Mouse (Mus musculus) forebrain, embryonic 13.5 days (tissue): ENCODE data around the gene Armc8. TPM values are rescaled to one million over a fixed set of nuclear protein-coding genes. Genes with fewer than 3 reads are reported as not detected.
A peak's percentile ranks its signal among the peaks of the same experiment; 100 is the strongest.
"Not testable (repeated sequence)": the region's sequence is repeated elsewhere in the genome, so short reads cannot be mapped to it uniquely, and the experiment has no call there.

Source experiments
- ATAC-seq: fragments of 200-750 bp; cut with Nextera tagmentation; 2 replicates; pipeline ENCODE4 v1.8.0; 2017
- H3K27ac ChIP-seq: fragments of 300-500 bp; sonication (generic); 2 replicates; pipeline ENCODE4 v1.5.1; 2015; ENCODE audit warnings: inconsistent platforms, mild to moderate bottlenecking, moderate library complexity
- H3K27me3 ChIP-seq: fragments of 300-500 bp; sonication (generic); 2 replicates; pipeline ENCODE4 v1.6.1; 2015; ENCODE audit warnings: mild to moderate bottlenecking, inconsistent platforms
- H3K36me3 ChIP-seq: fragments of 300-500 bp; sonication (generic); 2 replicates; pipeline ENCODE4 v1.6.1; 2015; ENCODE audit warnings: mild to moderate bottlenecking, inconsistent platforms; ENCODE audit not compliant: poor library complexity, severe bottlenecking
- H3K4me1 ChIP-seq: fragments of 300-500 bp; sonication (generic); 2 replicates; pipeline ENCODE4 v1.6.1; 2015; ENCODE audit warnings: inconsistent platforms
- H3K4me2 ChIP-seq: fragments of 300-500 bp; sonication (generic); 2 replicates; pipeline ENCODE4 v1.6.1; 2015; ENCODE audit warnings: inconsistent platforms, mild to moderate bottlenecking, moderate library complexity
- H3K4me3 ChIP-seq: fragments of 300-500 bp; sonication (generic); 2 replicates; pipeline ENCODE4 v1.5.1; 2015; ENCODE audit warnings: mild to moderate bottlenecking, inconsistent platforms
- H3K9ac ChIP-seq: fragments of 300-500 bp; sonication (generic); 2 replicates; pipeline ENCODE4 v1.6.1; 2015; ENCODE audit warnings: mild to moderate bottlenecking, inconsistent platforms
- H3K9me3 ChIP-seq: fragments of 300-500 bp; sonication (generic); replicated peaks from 2 replicates; pipeline ENCODE4 v1.6.1; 2016; ENCODE audit warnings: inconsistent platforms
- whole genome bisulfite sequencing: fragments of 180-500 bp; shearing (Covaris S2); methylation state at CpG from one replicate; pipeline ENCODE4 v1.1.7; 2015; 5-methylcytosine and 5-hydroxymethylcytosine counted together
- polyA plus RNA-seq: library from polyadenylated mRNA; unstranded; fragments of >200 nt; fragmentation: Nextera tagmentation; extraction: Ambion mirVana; gene quantifications from 2 replicates; pipeline ENCODE4 v1.2.1, GENCODE M21; 2015

Armc8 gene
- 50.4 and 54.0 TPM in 2 replicates for polyA plus RNA-seq

GRCm38 (mm10) chr9:99568347-99569070 is at the start of gene Armc8:
Gene Armc8, minus strand, starts transcription at chr9:99568899.
- Histone ChIP-seq H3K4me3 (peak within 1 kb of the TSS; percentile 93), H3K27me3 (peaks cover 8% of the 10 kb centered on the region), H3K4me1 (peaks cover 22% of the 10 kb centered on the region), H3K9ac (peak within 1 kb of the TSS; percentile 84), H3K9me3 (no peaks in the 10 kb centered on the region), H3K36me3 (no peaks in the 10 kb centered on the region), H3K4me2 (peak within 1 kb of the TSS; percentile 94), H3K27ac (peak within 1 kb of the TSS; percentile 91)
- WGBS, result under 1% methylated on average over 60 of the region's 70 CpGs
- peak; percentile 95 for ATAC-seq

DNA sequence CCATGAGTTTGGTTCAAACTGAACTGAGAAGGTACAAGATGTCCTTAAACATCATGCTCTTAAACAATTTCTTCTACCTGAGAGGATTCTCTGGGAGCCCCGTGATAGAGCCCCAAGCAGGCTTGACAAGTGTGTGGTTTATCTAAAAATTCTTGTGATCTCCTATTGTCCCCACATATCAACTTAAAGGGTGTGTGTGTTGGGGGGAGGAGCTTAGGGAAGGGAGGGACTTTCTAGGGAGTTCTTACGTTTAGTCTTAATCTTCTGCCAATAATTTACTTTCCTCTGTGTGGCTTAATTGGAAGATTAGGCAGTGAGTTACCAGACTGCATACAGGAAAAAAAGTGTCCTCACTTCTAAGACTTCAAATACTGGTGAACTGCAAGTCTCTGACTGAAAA is 43.5 kb upstream of the Armc8 start, which contains the start of gene A4gnt:
Gene A4gnt (plus strand): TSS at position 301 of the 400 bp plus-strand sequence.
- no peak within 1 kb of the TSS for H3K4me3 ChIP-seq
- 49% methylated on average over 2 of the region's 2 CpGs for WGBS
- H3K27ac ChIP-seq, result no peak within 1 kb of the TSS
- H3K27me3 ChIP-seq, result no peaks in the 10 kb centered on the region
- no peak within 1 kb of the TSS for H3K4me2 ChIP-seq
- no peaks in the 10 kb centered on the region for H3K9me3 ChIP-seq
- H3K4me1 ChIP-seq, result no peaks in the 10 kb centered on the region
- no peak within 1 kb of the TSS for H3K9ac ChIP-seq
- no peak for ATAC-seq
- no peaks in the 10 kb centered on the region for H3K36me3 ChIP-seq

GRCm38 (mm10) chr9:99603566-99603965 is 34.9 kb upstream of the Armc8 start:
- Histone ChIP-seq H3K4me1 (no peaks in the 10 kb centered on the region), H3K27ac (no peak overlapping the region), H3K4me3 (no peak overlapping the region), H3K9me3 (no peaks in the 10 kb centered on the region), H3K36me3 (no peaks in the 10 kb centered on the region), H3K4me2 (no peak overlapping the region), H3K27me3 (no peaks in the 10 kb centered on the region), H3K9ac (no peak overlapping the region)
- 73% methylated on average over 2 of the region's 2 CpGs for WGBS
- no peak for ATAC-seq

- ATAC-seq, H3K9me3 ChIP-seq, H3K9ac ChIP-seq, H3K4me2 ChIP-seq, H3K4me3 ChIP-seq, H3K27ac ChIP-seq, H3K36me3 ChIP-seq, H3K4me1 ChIP-seq, H3K27me3 ChIP-seq: not testable (repeated sequence)
- WGBS, result 95% methylated on average over 6 of the region's 6 CpGs
Observed at GRCm38 (mm10) chr9:99599127-99599526, 30.4 kb upstream of the Armc8 start.

DNA sequence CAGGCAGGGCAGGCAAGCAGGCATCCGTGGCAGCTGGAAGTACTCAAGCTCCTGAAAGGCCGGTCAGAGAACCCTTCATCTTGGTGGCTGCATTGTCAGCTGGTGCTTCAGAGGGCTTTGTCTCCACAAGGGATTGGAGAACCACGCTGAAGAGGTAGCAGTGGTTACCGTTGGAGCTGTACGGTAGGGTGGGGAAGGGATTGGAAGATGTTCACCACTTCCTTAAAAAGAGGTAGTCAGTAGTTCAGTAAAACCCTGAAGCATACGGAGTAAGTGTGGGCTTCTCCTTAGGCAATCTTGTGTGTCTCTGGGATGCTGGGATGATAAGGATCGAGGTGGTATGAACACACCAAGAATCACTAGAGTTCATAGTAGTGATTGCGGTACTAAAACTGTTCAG is 22.4 kb upstream of the Armc8 start:
- no peak for ATAC-seq
- H3K4me2 ChIP-seq, result no peak overlapping the region
- no peak overlapping the region for H3K27ac ChIP-seq
- H3K4me1 ChIP-seq, result no peaks in the 10 kb centered on the region
- no peaks in the 10 kb centered on the region for H3K9me3 ChIP-seq
- H3K4me3 ChIP-seq, result no peak overlapping the region
- H3K36me3 ChIP-seq, result no peaks in the 10 kb centered on the region
- WGBS, result 75% methylated on average over 8 of the region's 8 CpGs
- H3K9ac ChIP-seq, result no peak overlapping the region
- H3K27me3 ChIP-seq, result no peaks in the 10 kb centered on the region

- Histone ChIP-seq H3K9me3 (no peaks in the 10 kb centered on the region), H3K36me3 (peaks cover 25% of the 10 kb centered on the region), H3K4me3 (no peak overlapping the region), H3K4me2 (no peak overlapping the region), H3K27ac (no peak overlapping the region), H3K4me1 (no peaks in the 10 kb centered on the region), H3K9ac (no peak overlapping the region), H3K27me3 (no peaks in the 10 kb centered on the region)
- no peak; the same call in 1 of the 2 replicates for ATAC-seq
- WGBS, result 27% methylated on average over 8 of the region's 8 CpGs
Observed at GRCm38 (mm10) chr9:99587505-99588202, 19.0 kb upstream of the Armc8 start.

DNA sequence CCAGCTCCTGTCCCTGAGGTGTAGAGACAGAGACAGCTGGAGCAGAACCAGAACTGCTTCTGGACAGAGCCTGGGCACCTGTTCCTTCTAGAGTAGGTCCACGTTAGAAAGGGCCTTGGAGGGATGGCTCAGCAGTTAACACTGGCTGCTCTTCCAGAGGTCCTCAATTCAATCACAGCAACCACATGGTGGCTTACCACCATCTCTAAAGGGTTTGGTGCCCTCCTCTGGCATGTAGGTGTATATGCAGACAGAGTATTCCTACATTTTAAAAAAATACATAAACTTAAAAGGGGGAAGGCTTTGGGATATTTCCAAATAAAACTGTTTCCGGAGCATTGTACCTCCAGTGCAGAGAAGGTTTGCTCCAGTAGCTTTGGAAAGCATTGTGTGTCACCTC is 12.0 kb upstream of the Armc8 start:
- no peak overlapping the region for H3K4me2 ChIP-seq
- no peak overlapping the region for H3K27ac ChIP-seq
- peak; percentile 65; the same call in 1 of the 2 replicates for ATAC-seq
- no peaks in the 10 kb centered on the region for H3K27me3 ChIP-seq
- H3K36me3 ChIP-seq, result peaks cover 56% of the 10 kb centered on the region
- peaks cover 19% of the 10 kb centered on the region for H3K4me1 ChIP-seq
- WGBS, result 49% methylated on average over 2 of the region's 2 CpGs
- no peak overlapping the region for H3K9ac ChIP-seq
- H3K9me3 ChIP-seq, result no peaks in the 10 kb centered on the region
- H3K4me3 ChIP-seq, result no peak overlapping the region

DNA sequence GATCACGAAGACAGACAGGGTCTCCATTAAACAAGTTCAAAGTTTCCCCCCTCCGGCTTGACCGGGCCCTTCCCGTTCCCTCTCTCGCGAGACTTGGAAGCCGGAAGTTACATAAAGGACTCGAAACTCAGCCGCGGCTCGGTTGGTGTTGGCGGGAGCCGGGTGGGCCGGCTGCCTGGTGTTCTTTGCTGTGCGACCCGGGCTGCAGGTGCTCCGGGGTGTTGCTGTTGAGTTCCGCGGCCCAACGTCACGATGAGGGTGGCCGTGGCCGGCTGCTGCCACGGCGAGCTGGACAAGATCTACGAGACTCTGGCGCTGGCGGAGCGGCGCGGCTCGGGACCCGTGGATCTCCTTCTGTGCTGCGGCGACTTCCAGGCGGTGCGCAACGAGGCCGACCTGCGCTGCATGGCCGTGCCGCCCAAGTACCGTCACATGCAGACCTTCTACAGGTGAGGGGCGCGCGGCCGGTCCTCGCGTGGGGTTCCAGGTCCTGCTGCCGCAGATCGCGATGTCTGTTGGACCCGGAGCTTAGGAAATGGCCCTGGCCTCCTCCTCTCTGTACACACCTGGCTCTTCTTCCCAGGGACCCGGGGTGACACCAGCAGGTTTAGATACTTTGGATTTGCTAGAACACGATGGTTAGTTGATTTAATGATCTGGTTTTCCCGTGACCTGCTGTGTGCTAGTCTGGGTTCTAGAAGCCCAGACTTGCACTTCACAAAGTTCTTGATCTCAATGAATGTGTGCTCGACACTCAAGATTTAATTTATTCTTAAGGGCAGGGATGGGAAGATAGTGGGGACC is 7.2 kb upstream of the Armc8 start, which contains the start of gene Dbr1:
Gene Dbr1 (plus strand): TSS at position 123 of the 804 bp plus-strand sequence.
- H3K36me3 ChIP-seq, result peaks cover 16% of the 10 kb centered on the region
- peak within 1 kb of the TSS; percentile 72 for H3K4me2 ChIP-seq
- ATAC-seq, result peak; percentile 97
- peak within 1 kb of the TSS; percentile 96 for H3K9ac ChIP-seq
- no peaks in the 10 kb centered on the region for H3K9me3 ChIP-seq
- H3K27me3 ChIP-seq, result peaks cover 7% of the 10 kb centered on the region
- under 1% methylated on average over 57 of the region's 57 CpGs for WGBS
- H3K27ac ChIP-seq, result peak within 1 kb of the TSS; percentile 76
- peaks cover 19% of the 10 kb centered on the region for H3K4me1 ChIP-seq
- H3K4me3 ChIP-seq, result peak within 1 kb of the TSS; percentile 89

- no peaks in the 10 kb centered on the region for H3K36me3 ChIP-seq
- H3K4me2 ChIP-seq, result peak overlapping the region; percentile 94
- peak overlapping the region; percentile 93 for H3K4me3 ChIP-seq
- peak overlapping the region; percentile 84 for H3K9ac ChIP-seq
- 2% methylated on average over 9 of the region's 9 CpGs for WGBS
- H3K27ac ChIP-seq, result peak overlapping the region; percentile 91; the same call in 1 of the 2 replicates
- no peaks in the 10 kb centered on the region for H3K9me3 ChIP-seq
- peaks cover 17% of the 10 kb centered on the region for H3K4me1 ChIP-seq
- ATAC-seq, result peak; percentile 62; the same call in 1 of the 2 replicates
- H3K27me3 ChIP-seq, result peaks cover 8% of the 10 kb centered on the region
Observed at GRCm38 (mm10) chr9:99569071-99569397, 335 bp upstream of the Armc8 start.

GRCm38 (mm10) chr9:99568023-99568346 is 714 bp downstream of the Armc8 start:
- Histone ChIP-seq H3K27ac (peak overlapping the region; percentile 91), H3K36me3 (no peaks in the 10 kb centered on the region), H3K4me3 (peak overlapping the region; percentile 93), H3K4me2 (peak overlapping the region; percentile 94), H3K9me3 (no peaks in the 10 kb centered on the region), H3K27me3 (peaks cover 8% of the 10 kb centered on the region), H3K4me1 (peaks cover 22% of the 10 kb centered on the region), H3K9ac (peak overlapping the region; percentile 84)
- under 1% methylated on average over 15 of the region's 15 CpGs for WGBS
- peak; percentile 63 for ATAC-seq

DNA sequence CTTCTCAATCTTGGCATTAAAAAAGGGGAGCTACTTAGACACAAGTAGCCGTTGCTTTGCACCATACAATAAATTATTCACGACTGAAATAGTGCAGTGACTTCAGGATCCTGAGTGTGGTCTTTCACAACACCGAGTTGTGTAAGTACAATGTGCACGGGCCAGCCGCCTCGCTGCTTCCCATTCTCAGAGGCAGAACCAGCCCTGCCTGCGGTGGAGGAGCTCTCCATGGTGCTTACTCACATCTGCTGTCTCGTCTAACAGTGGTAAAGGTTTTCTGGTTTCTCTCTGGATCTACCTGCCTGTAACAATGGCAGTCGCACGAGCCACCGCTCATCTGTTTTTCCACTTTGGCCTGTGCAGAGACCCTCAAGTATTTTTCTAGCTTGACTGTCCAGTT is 5.0 kb downstream of the Armc8 start:
- ATAC-seq, result no peak
- no peaks in the 10 kb centered on the region for H3K36me3 ChIP-seq
- 33% methylated on average over 11 of the region's 11 CpGs for WGBS

GRCm38 (mm10) chr9:99560389-99560788 is 8.3 kb downstream of the Armc8 start:
- H3K4me1 ChIP-seq, result peaks cover 5% of the 10 kb centered on the region; the same call in 1 of the 2 replicates
- 93% methylated on average over 3 of the region's 3 CpGs for WGBS
- H3K9me3 ChIP-seq, result no peaks in the 10 kb centered on the region
- H3K4me2 ChIP-seq, result no peak overlapping the region
- no peak for ATAC-seq
- no peak overlapping the region for H3K9ac ChIP-seq
- no peaks in the 10 kb centered on the region for H3K27me3 ChIP-seq
- H3K27ac ChIP-seq, result no peak overlapping the region
- H3K4me3 ChIP-seq, result no peak overlapping the region
- H3K36me3 ChIP-seq, result no peaks in the 10 kb centered on the region

More for the DNA sequence above, 5.0 kb downstream of the Armc8 start:
- no peaks in the 10 kb centered on the region for H3K27me3 ChIP-seq
- no peak overlapping the region for H3K9ac ChIP-seq
- no peak overlapping the region for H3K4me2 ChIP-seq
- no peak overlapping the region for H3K27ac ChIP-seq
- no peak overlapping the region for H3K4me3 ChIP-seq
- H3K9me3 ChIP-seq, result no peaks in the 10 kb centered on the region
- peaks cover 18% of the 10 kb centered on the region for H3K4me1 ChIP-seq
